Mouse (Mus musculus) olfactory bulb, adult 2 months (tissue): ENCODE data around the gene Med16.

Experiments used
- CTCF ChIP-seq: fragments of 200-500 bp; IDR thresholded peaks from 2 replicates; pipeline ENCODE4 v1.5.1; 2012; ENCODE audit warnings: low read depth, mild to moderate bottlenecking, low read length, moderate library complexity; ENCODE audit not compliant: insufficient read depth
- POLR2A ChIP-seq: fragments of 200-500 bp; IDR thresholded peaks from 2 replicates; pipeline ENCODE4 v1.6.1; 2012; ENCODE audit warnings: mild to moderate bottlenecking, low read depth, low read length, moderate library complexity; ENCODE audit not compliant: insufficient read depth

DNA sequence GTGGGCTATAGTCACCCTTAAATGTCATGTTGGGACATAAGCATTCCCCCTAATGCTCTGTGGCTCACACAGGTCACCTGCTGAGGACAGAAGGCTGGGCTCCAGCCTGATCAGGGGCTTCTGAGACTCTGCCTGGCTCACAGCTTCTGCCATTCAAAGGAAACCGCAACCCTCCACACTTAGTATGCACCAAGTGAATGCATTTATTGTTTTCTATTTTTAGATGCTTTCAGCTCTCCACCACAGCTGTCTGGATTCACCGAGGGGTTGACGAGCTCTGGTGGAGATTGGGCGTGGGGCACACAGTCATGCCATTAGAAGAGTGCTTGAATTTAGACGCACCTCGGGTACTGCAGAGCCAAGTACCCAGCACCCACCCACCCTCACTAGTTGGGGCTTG, 35.4 kb downstream of the Med16 start:
- TF ChIP-seq CTCF (no peak), POLR2A (no peak)
